Mouse (Mus musculus): ENCODE measurements around the gene Adgrf3. TPM values are rescaled to one million over a fixed set of nuclear protein-coding genes. Genes with fewer than 3 reads are reported as not detected.

Gene Adgrf3
- total and polyA plus RNA-seq, 3 experiments, result 0.03 to 1.3 (median 0.11) TPM

GRCm38 (mm10) chr5:30195340-30195739, 10.2 kb downstream of the Adgrf3 start:
- Histone ChIP-seq H3K27me3 (ENCODE audit: insufficient read depth, low read length) (peaks cover 3% of the 10 kb centered on the region), H3K36me3 (replicated peaks) (peaks cover 8% of the 10 kb centered on the region), H3K4me1 (ENCODE audit: insufficient read depth, low read depth, low read length) (peaks cover 25% of the 10 kb centered on the region), H3K9me3 (replicated peaks) (no peaks in the 10 kb centered on the region), H3K4me3 (ENCODE audit: low read depth, low read length) (no peak overlapping the region)
- DNase-seq (ENCODE audit: low spot score) (no peak), ATAC-seq (ENCODE audit: extremely low read depth, insufficient number of reproducible peaks, low FRiP score, poor library complexity, severe bottlenecking) (no peak)
- TF ChIP-seq TAL1 (conservative IDR thresholded peaks at IDR 0.05; ENCODE audit: low read depth, low read length) (no peak), POLR2AphosphoS5 (IDR thresholded peaks at IDR 0.05; ENCODE audit: insufficient replicate concordance, low read depth, low read length) (no peak), GATA2 (IDR thresholded peaks at IDR 0.05; ENCODE audit: borderline replicate concordance, low read depth, low read length) (no peak), GATA1 (IDR thresholded peaks at IDR 0.05; ENCODE audit: borderline replicate concordance, low read length) (no peak), CTCF (IDR thresholded peaks at IDR 0.05; ENCODE audit: low read depth, low read length) (no peak)

- TF ChIP-seq POLR2AphosphoS5 (IDR thresholded peaks at IDR 0.05; ENCODE audit: insufficient replicate concordance, low read depth, low read length) (no peak), GATA2 (IDR thresholded peaks at IDR 0.05; ENCODE audit: borderline replicate concordance, low read depth, low read length) (no peak), GATA1 (IDR thresholded peaks at IDR 0.05; ENCODE audit: borderline replicate concordance, low read length) (no peak), CTCF (IDR thresholded peaks at IDR 0.05; ENCODE audit: low read depth, low read length) (no peak), TAL1 (conservative IDR thresholded peaks at IDR 0.05; ENCODE audit: low read depth, low read length) (no peak)
- H3K4me3 ChIP-seq (ENCODE audit: low read depth, low read length), result no peak overlapping the region
- no peaks in the 10 kb centered on the region for H3K9me3 ChIP-seq (replicated peaks)
- DNase-seq (ENCODE audit: low spot score) (no peak), ATAC-seq (ENCODE audit: extremely low read depth, insufficient number of reproducible peaks, low FRiP score, poor library complexity, severe bottlenecking) (no peak)
- peaks cover 26% of the 10 kb centered on the region for H3K36me3 ChIP-seq (replicated peaks)
- H3K27me3 ChIP-seq (ENCODE audit: insufficient read depth, low read length), result no peaks in the 10 kb centered on the region
- H3K4me1 ChIP-seq (ENCODE audit: insufficient read depth, low read depth, low read length), result peaks cover 6% of the 10 kb centered on the region
Measured at GRCm38 (mm10) chr5:30192452-30192851, 13.1 kb downstream of the Adgrf3 start.

DNA sequence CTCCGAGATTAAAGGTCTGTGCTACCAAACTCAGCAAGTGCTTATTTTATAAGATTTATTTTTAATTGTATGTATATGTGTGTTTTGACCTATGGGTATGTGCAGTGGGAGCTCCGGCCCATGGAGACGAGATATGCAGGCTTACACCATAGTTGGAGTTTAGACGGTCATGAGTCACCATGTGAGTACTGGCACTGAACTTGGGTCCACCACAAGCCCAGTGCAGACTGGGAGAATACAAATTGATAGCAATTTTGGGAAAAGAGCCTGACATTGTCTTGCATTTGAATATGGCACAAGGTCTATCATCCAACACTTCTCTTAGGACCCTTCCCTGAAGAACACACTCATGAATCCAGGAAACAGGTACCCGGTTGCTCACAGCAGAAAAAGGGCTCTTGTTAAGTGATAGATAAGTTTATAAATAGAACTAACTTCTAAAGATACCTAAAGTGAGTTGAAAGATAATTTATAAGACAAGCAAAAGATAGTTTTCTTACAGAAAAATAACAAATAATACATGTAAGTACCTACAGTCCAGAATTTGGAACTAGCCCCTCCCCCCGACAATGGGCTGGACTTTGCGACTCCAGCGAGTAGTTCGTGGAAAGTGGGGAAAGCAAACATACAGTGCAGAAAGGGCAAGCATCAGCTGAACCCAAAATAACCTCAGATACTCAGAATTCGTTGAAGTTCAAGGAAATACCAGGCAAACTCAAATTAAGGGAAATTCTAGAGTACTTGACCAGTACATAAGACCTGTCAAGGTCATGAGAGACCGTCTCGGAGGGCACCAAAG, 17.6 kb downstream of the Adgrf3 start:
- no peak for DNase-seq (ENCODE audit: low spot score)
- ATAC-seq (ENCODE audit: extremely low read depth, insufficient number of reproducible peaks, low FRiP score, poor library complexity, severe bottlenecking), result no peak
- Histone ChIP-seq H3K4me1 (ENCODE audit: insufficient read depth, low read depth, low read length) (no peaks in the 10 kb centered on the region), H3K36me3 (replicated peaks) (peaks cover 62% of the 10 kb centered on the region), H3K9me3 (replicated peaks) (no peaks in the 10 kb centered on the region), H3K27me3 (ENCODE audit: insufficient read depth, low read length) (no peaks in the 10 kb centered on the region), H3K4me3 (ENCODE audit: low read depth, low read length) (no peak overlapping the region)
- TF ChIP-seq CTCF (IDR thresholded peaks at IDR 0.05; ENCODE audit: low read depth, low read length), result no peak
- no peak for TF ChIP-seq POLR2AphosphoS5 (IDR thresholded peaks at IDR 0.05; ENCODE audit: insufficient replicate concordance, low read depth, low read length)
- no peak for TF ChIP-seq GATA1 (IDR thresholded peaks at IDR 0.05; ENCODE audit: borderline replicate concordance, low read length)
- TF ChIP-seq TAL1 (conservative IDR thresholded peaks at IDR 0.05; ENCODE audit: low read depth, low read length), result no peak
- TF ChIP-seq GATA2 (IDR thresholded peaks at IDR 0.05; ENCODE audit: borderline replicate concordance, low read depth, low read length), result no peak

GRCm38 (mm10) chr5:30175811-30176210, 29.7 kb downstream of the Adgrf3 start:
- Histone ChIP-seq H3K36me3 (replicated peaks) (peaks cover 89% of the 10 kb centered on the region), H3K27me3 (ENCODE audit: insufficient read depth, low read length) (no peaks in the 10 kb centered on the region), H3K4me1 (ENCODE audit: insufficient read depth, low read depth, low read length) (no peaks in the 10 kb centered on the region), H3K9me3 (replicated peaks) (no peaks in the 10 kb centered on the region), H3K4me3 (ENCODE audit: low read depth, low read length) (no peak overlapping the region)
- DNase-seq (ENCODE audit: low spot score) (no peak), ATAC-seq (ENCODE audit: extremely low read depth, insufficient number of reproducible peaks, low FRiP score, poor library complexity, severe bottlenecking) (no peak)
- TF ChIP-seq GATA2 (IDR thresholded peaks at IDR 0.05; ENCODE audit: borderline replicate concordance, low read depth, low read length) (no peak), POLR2AphosphoS5 (IDR thresholded peaks at IDR 0.05; ENCODE audit: insufficient replicate concordance, low read depth, low read length) (no peak), CTCF (IDR thresholded peaks at IDR 0.05; ENCODE audit: low read depth, low read length) (no peak), TAL1 (conservative IDR thresholded peaks at IDR 0.05; ENCODE audit: low read depth, low read length) (no peak), GATA1 (IDR thresholded peaks at IDR 0.05; ENCODE audit: borderline replicate concordance, low read length) (no peak)

GRCm38 (mm10) chr5:30172931-30173692, 32.4 kb downstream of the Adgrf3 start:
- no peak for TF ChIP-seq POLR2AphosphoS5 (IDR thresholded peaks at IDR 0.05; ENCODE audit: insufficient replicate concordance, low read depth, low read length)
- no peak for TF ChIP-seq TAL1 (conservative IDR thresholded peaks at IDR 0.05; ENCODE audit: low read depth, low read length)
- no peak for TF ChIP-seq GATA2 (IDR thresholded peaks at IDR 0.05; ENCODE audit: borderline replicate concordance, low read depth, low read length)
- TF ChIP-seq CTCF (IDR thresholded peaks at IDR 0.05; ENCODE audit: low read depth, low read length), result no peak
- no peak for TF ChIP-seq GATA1 (IDR thresholded peaks at IDR 0.05; ENCODE audit: borderline replicate concordance, low read length)
- Histone ChIP-seq H3K4me1 (ENCODE audit: insufficient read depth, low read depth, low read length) (no peaks in the 10 kb centered on the region), H3K9me3 (replicated peaks) (no peaks in the 10 kb centered on the region), H3K36me3 (replicated peaks) (peaks cover 91% of the 10 kb centered on the region), H3K4me3 (ENCODE audit: low read depth, low read length) (no peak overlapping the region), H3K27me3 (ENCODE audit: insufficient read depth, low read length) (no peaks in the 10 kb centered on the region)
- ATAC-seq (ENCODE audit: extremely low read depth, insufficient number of reproducible peaks, low FRiP score, poor library complexity, severe bottlenecking), result no peak
- no peak for DNase-seq (ENCODE audit: low spot score)

DNA sequence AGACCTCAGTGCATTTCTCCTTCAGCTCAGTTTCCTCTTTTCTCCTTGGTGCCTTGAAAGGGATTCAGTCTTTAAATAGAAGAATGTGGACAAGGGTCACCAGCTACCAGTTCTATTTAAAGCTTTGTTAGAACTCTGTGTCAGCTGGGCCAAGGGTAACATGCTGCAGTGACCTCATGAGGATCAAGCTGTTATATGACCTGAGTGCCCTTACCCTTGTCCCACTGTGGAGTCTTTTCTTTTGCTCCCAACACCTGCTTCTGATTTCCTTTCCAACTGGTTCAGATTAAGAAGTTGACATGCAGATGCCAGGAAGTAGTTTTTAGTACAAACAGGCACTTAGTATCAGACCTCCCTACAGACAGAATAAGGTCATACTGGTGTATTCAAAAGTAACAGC, 33.4 kb downstream of the Adgrf3 start:
- DNase-seq (ENCODE audit: low spot score) (no peak), ATAC-seq (ENCODE audit: extremely low read depth, insufficient number of reproducible peaks, low FRiP score, poor library complexity, severe bottlenecking) (no peak)
- H3K27me3 ChIP-seq (ENCODE audit: insufficient read depth, low read length), result no peaks in the 10 kb centered on the region
- no peak overlapping the region for H3K4me3 ChIP-seq (ENCODE audit: low read depth, low read length)
- TF ChIP-seq GATA1 (IDR thresholded peaks at IDR 0.05; ENCODE audit: borderline replicate concordance, low read length) (no peak), TAL1 (conservative IDR thresholded peaks at IDR 0.05; ENCODE audit: low read depth, low read length) (no peak), GATA2 (IDR thresholded peaks at IDR 0.05; ENCODE audit: borderline replicate concordance, low read depth, low read length) (no peak), POLR2AphosphoS5 (IDR thresholded peaks at IDR 0.05; ENCODE audit: insufficient replicate concordance, low read depth, low read length) (no peak), CTCF (IDR thresholded peaks at IDR 0.05; ENCODE audit: low read depth, low read length) (no peak)
- H3K9me3 ChIP-seq (replicated peaks), result no peaks in the 10 kb centered on the region
- H3K36me3 ChIP-seq (replicated peaks), result peaks cover 91% of the 10 kb centered on the region
- no peaks in the 10 kb centered on the region for H3K4me1 ChIP-seq (ENCODE audit: insufficient read depth, low read depth, low read length)

Data from G1E (cell line).